Mouse (Mus musculus) midbrain, embryonic 11.5 days (tissue): ENCODE results near the gene Tbc1d24. TPM values are rescaled to one million over a fixed set of nuclear protein-coding genes. Genes with fewer than 3 reads are reported as not detected.

Source experiments
- ATAC-seq: fragments of 200-750 bp; cut with Nextera tagmentation; 2 replicates; pipeline ENCODE4 v1.8.0; 2017; ENCODE audit warnings: moderate TSS enrichment, moderate library complexity; ENCODE audit not compliant: low FRiP score
- DNase-seq: peaks from one replicate; pipeline ENCODE4 v3.0.0; 2015; ENCODE audit warnings: low spot score; ENCODE audit errors: missing footprints
- H3K27ac ChIP-seq: fragments of 300-500 bp; sonication (generic); 2 replicates; pipeline ENCODE4 v1.5.1; 2014; ENCODE audit warnings: low read depth, low read length
- H3K27me3 ChIP-seq: fragments of 300-500 bp; sonication (generic); 2 replicates; pipeline ENCODE4 v1.6.1; 2014; ENCODE audit warnings: mild to moderate bottlenecking, low read length, moderate library complexity, mixed read lengths; ENCODE audit not compliant: control insufficient read depth, insufficient read depth
- H3K36me3 ChIP-seq: fragments of 300-500 bp; sonication (generic); 2 replicates; pipeline ENCODE4 v1.6.1; 2014; ENCODE audit warnings: mild to moderate bottlenecking, low read length, moderate library complexity, mixed read lengths; ENCODE audit not compliant: control insufficient read depth, insufficient read depth
- H3K4me1 ChIP-seq: fragments of 300-500 bp; sonication (generic); 2 replicates; pipeline ENCODE4 v1.6.1; 2014; ENCODE audit warnings: low read length; ENCODE audit not compliant: control insufficient read depth, insufficient read depth
- H3K4me2 ChIP-seq: fragments of 300-500 bp; sonication (generic); 2 replicates; pipeline ENCODE4 v1.6.1; 2014; ENCODE audit warnings: mild to moderate bottlenecking, moderate library complexity
- H3K4me3 ChIP-seq: fragments of 300-500 bp; sonication (generic); 2 replicates; pipeline ENCODE4 v1.5.1; 2014; ENCODE audit warnings: low read depth, low read length
- H3K9ac ChIP-seq: fragments of 300-500 bp; sonication (generic); 2 replicates; pipeline ENCODE4 v1.6.1; 2014; ENCODE audit warnings: low read length
- H3K9me3 ChIP-seq: fragments of 300-500 bp; sonication (generic); 2 replicates; pipeline ENCODE4 v1.6.1; 2016; ENCODE audit warnings: low read length; ENCODE audit not compliant: control insufficient read depth
- WGBS: fragments of 180-500 bp; shearing (Covaris S2); extraction: QIAGEN DNeasy Blood & Tissue Kit; methylation state at CpG from one replicate; pipeline ENCODE4 v1.1.7; 2014; 5-methylcytosine and 5-hydroxymethylcytosine counted together
- polyA plus RNA-seq: library from polyadenylated mRNA; unstranded; fragments of >200 nt; fragmentation: Nextera tagmentation; extraction: Ambion mirVana; gene quantifications from 2 replicates; pipeline ENCODE4 v1.2.1, GENCODE M21; 2014

Tbc1d24 gene
- polyA plus RNA-seq, 1 experiment from 2014 or later = 7.3 TPM

- Histone ChIP-seq H3K27me3 (no peaks in the 10 kb centered on the region), H3K9ac (no peak overlapping the region), H3K36me3 (no peaks in the 10 kb centered on the region), H3K4me3 (no peak overlapping the region), H3K4me1 (no peaks in the 10 kb centered on the region), H3K4me2 (no peak overlapping the region), H3K9me3 (no peaks in the 10 kb centered on the region), H3K27ac (no peak overlapping the region)
- DNase-seq (no peak), ATAC-seq (no peak)
- 63% methylated on average over 15 of the region's 15 CpGs for WGBS
Measured at GRCm38 (mm10) chr17:24197032-24197824, 8.1 kb downstream of the Tbc1d24 start.

GRCm38 (mm10) chr17:24195349-24195748 is 10.0 kb downstream of the Tbc1d24 start:
- Histone ChIP-seq H3K4me1 (no peaks in the 10 kb centered on the region), H3K9me3 (no peaks in the 10 kb centered on the region), H3K36me3 (no peaks in the 10 kb centered on the region), H3K27me3 (no peaks in the 10 kb centered on the region), H3K9ac (no peak overlapping the region), H3K4me2 (no peak overlapping the region), H3K4me3 (no peak overlapping the region), H3K27ac (no peak overlapping the region)
- no peak for ATAC-seq
- 66% methylated on average over 2 of the region's 2 CpGs for WGBS
- no peak for DNase-seq

- 88% methylated on average over 5 of the region's 5 CpGs for WGBS
- DNase-seq (no peak), ATAC-seq (no peak)
- Histone ChIP-seq H3K4me2 (no peak overlapping the region), H3K9me3 (no peaks in the 10 kb centered on the region), H3K9ac (no peak overlapping the region), H3K27me3 (no peaks in the 10 kb centered on the region), H3K4me3 (no peak overlapping the region), H3K4me1 (no peaks in the 10 kb centered on the region), H3K36me3 (no peaks in the 10 kb centered on the region), H3K27ac (no peak overlapping the region)
Measured at GRCm38 (mm10) chr17:24193769-24194168, 11.6 kb downstream of the Tbc1d24 start.

- Histone ChIP-seq H3K27me3 (no peaks in the 10 kb centered on the region), H3K9ac (no peak overlapping the region), H3K4me2 (no peak overlapping the region), H3K4me1 (no peaks in the 10 kb centered on the region), H3K9me3 (no peaks in the 10 kb centered on the region), H3K36me3 (no peaks in the 10 kb centered on the region), H3K4me3 (no peak overlapping the region), H3K27ac (no peak overlapping the region)
- DNase-seq (no peak), ATAC-seq (no peak)
- 88% methylated on average over 8 of the region's 8 CpGs for WGBS
Measured at GRCm38 (mm10) chr17:24193268-24193667, 12.1 kb downstream of the Tbc1d24 start.

GRCm38 (mm10) chr17:24192848-24193247 is 12.5 kb downstream of the Tbc1d24 start:
- Histone ChIP-seq H3K4me3 (no peak overlapping the region), H3K9me3 (no peaks in the 10 kb centered on the region), H3K27me3 (no peaks in the 10 kb centered on the region), H3K36me3 (no peaks in the 10 kb centered on the region), H3K27ac (no peak overlapping the region), H3K4me2 (no peak overlapping the region), H3K4me1 (no peaks in the 10 kb centered on the region), H3K9ac (no peak overlapping the region)
- ATAC-seq (no peak), DNase-seq (no peak)
- WGBS = 86% methylated on average over 8 of the region's 8 CpGs

- Histone ChIP-seq H3K27me3 (no peaks in the 10 kb centered on the region), H3K36me3 (no peaks in the 10 kb centered on the region), H3K4me2 (no peak overlapping the region), H3K9ac (no peak overlapping the region), H3K27ac (no peak overlapping the region), H3K4me1 (no peaks in the 10 kb centered on the region), H3K9me3 (no peaks in the 10 kb centered on the region), H3K4me3 (no peak overlapping the region)
- ATAC-seq = no peak
- WGBS = 80% methylated on average over 4 of the region's 4 CpGs
- no peak for DNase-seq
Measured at GRCm38 (mm10) chr17:24191481-24191880, 13.9 kb downstream of the Tbc1d24 start.

GRCm38 (mm10) chr17:24190934-24191333 is 14.4 kb downstream of the Tbc1d24 start:
- Histone ChIP-seq H3K4me2 (no peak overlapping the region), H3K9ac (no peak overlapping the region), H3K27ac (no peak overlapping the region), H3K4me1 (no peaks in the 10 kb centered on the region), H3K4me3 (no peak overlapping the region), H3K27me3 (no peaks in the 10 kb centered on the region), H3K9me3 (no peaks in the 10 kb centered on the region), H3K36me3 (no peaks in the 10 kb centered on the region)
- 94% methylated on average over 2 of the region's 2 CpGs for WGBS
- no peak for DNase-seq
- ATAC-seq = no peak

- Histone ChIP-seq H3K9me3 (no peaks in the 10 kb centered on the region), H3K4me1 (peaks cover 4% of the 10 kb centered on the region; the same call in 1 of the 2 replicates), H3K9ac (no peak overlapping the region), H3K27ac (no peak overlapping the region), H3K36me3 (no peaks in the 10 kb centered on the region), H3K4me2 (no peak overlapping the region), H3K27me3 (no peaks in the 10 kb centered on the region), H3K4me3 (no peak overlapping the region)
- no peak for ATAC-seq
- no peak for DNase-seq
- 74% methylated on average over 3 of the region's 3 CpGs for WGBS
Measured at GRCm38 (mm10) chr17:24174259-24174658, 31.1 kb downstream of the Tbc1d24 start.

GRCm38 (mm10) chr17:24173423-24173822 is 31.9 kb downstream of the Tbc1d24 start:
- ATAC-seq = no peak
- WGBS = 4% methylated on average over 3 of the region's 3 CpGs
- H3K4me1 ChIP-seq = peaks cover 4% of the 10 kb centered on the region

More at GRCm38 (mm10) chr17:24173423-24173822, 31.9 kb downstream of the Tbc1d24 start:
- no peaks in the 10 kb centered on the region for H3K27me3 ChIP-seq
- no peak overlapping the region for H3K9ac ChIP-seq
- DNase-seq = peak; percentile 96
- no peak overlapping the region for H3K4me2 ChIP-seq
- H3K27ac ChIP-seq = no peak overlapping the region
- no peaks in the 10 kb centered on the region for H3K36me3 ChIP-seq
- H3K4me3 ChIP-seq = no peak overlapping the region
- no peaks in the 10 kb centered on the region for H3K9me3 ChIP-seq
